Mouse (Mus musculus): ENCODE data around the gene Psmb2. TPM values are rescaled to one million over a fixed set of nuclear protein-coding genes. Genes with fewer than 3 reads are reported as not detected.

The Psmb2 gene
- 223 and 230 TPM in 2 replicates for polyA plus RNA-seq (2012; rRNA removed)

GRCm38 (mm10) chr4:126677054-126678003 lies at the start of gene Psmb2:
Gene Psmb2, plus strand, starts transcription at chr4:126677630.

GRCm38 (mm10) chr4:126736001-126736414 lies 58.6 kb downstream of the Psmb2 start, which contains the start of gene Tfap2e:
Gene Tfap2e, minus strand, starts transcription at chr4:126736240.

GRCm38 (mm10) chr4:126753268-126754230 lies 76.1 kb downstream of the Psmb2 start, which contains the start of the genes Ncdn and AU040320:
Gene Ncdn, minus strand, starts transcription at chr4:126753438.
Gene AU040320, plus strand, starts transcription at chr4:126753544.

Other genes with a start within 250 kb of the Psmb2 start
- gene Ago3, start 248.1 kb upstream of the Psmb2 start, polyA plus RNA-seq (2012; rRNA removed): 7.7 and 8.4 TPM in 2 replicates
- gene Ago1, start 209.0 kb upstream of the Psmb2 start, polyA plus RNA-seq (2012; rRNA removed): 39.8 and 46.8 TPM in 2 replicates
- gene Ago4, start 144.2 kb upstream of the Psmb2 start, polyA plus RNA-seq (2012; rRNA removed): 8.8 and 9.3 TPM in 2 replicates
- gene Clspn, start 120.7 kb upstream of the Psmb2 start, polyA plus RNA-seq (2012; rRNA removed): 2.4 and 3.2 TPM in 2 replicates
- 29.5 and 32.0 TPM in 2 replicates for gene 5730409E04Rik, start 67.8 kb upstream of the Psmb2 start, polyA plus RNA-seq (2012; rRNA removed)
- 1.3 and 1.5 TPM in 2 replicates for gene Tfap2e, start 58.6 kb downstream of the Psmb2 start, polyA plus RNA-seq (2012; rRNA removed)
- 162 and 181 TPM in 2 replicates for gene Ncdn, start 75.8 kb downstream of the Psmb2 start, polyA plus RNA-seq (2012; rRNA removed)
- 35.0 and 35.4 TPM in 2 replicates for gene AU040320, start 75.9 kb downstream of the Psmb2 start, polyA plus RNA-seq (2012; rRNA removed)